Mouse (Mus musculus) embryonic fibroblast, embryonic 13.5 days (primary cell): ENCODE results near the gene Tspear.

Experiments
- CTCF ChIP-seq: IDR thresholded peaks from 2 replicates; pipeline ENCODE4 v1.5.1; 2011; ENCODE audit warnings: mild to moderate bottlenecking, control low read depth, low read length, moderate library complexity, borderline replicate concordance; ENCODE audit not compliant: insufficient read depth
- POLR2A ChIP-seq: IDR thresholded peaks from 2 replicates; pipeline ENCODE4 v1.6.1; 2011; ENCODE audit warnings: low read depth, mild to moderate bottlenecking, control low read depth, low read length, moderate library complexity

DNA sequence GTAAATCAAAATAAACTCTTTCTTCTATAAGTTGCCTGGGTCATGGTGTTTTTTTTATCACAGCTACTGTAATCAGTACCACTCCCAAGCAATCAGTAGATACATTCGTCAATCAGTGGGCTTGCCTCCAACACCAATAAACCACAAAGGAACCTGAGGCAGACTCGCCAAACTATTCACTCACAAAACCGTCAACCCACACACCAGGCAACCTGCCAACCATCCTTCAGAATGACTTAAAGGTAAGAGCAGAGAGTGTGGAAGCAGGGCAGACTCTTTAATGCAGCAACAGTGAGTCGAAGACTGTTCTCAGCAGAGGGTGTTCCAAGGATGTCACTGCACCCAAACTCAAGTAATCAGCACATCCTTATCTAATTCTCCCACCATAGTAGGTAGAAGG, 236.3 kb downstream of the Tspear start:
- TF ChIP-seq CTCF (no peak), POLR2A (no peak)
